Mouse (Mus musculus) spleen, adult 18-20 months (tissue): Measurements from ENCODE around the gene Basp1.

Experiments
- DNase-seq, 2 experiments: peaks; one replicate each; pipeline ENCODE4 v3.0.0; 2022; ENCODE audit warnings: mixed read lengths in 2 of 2

Gene Basp1

DNA sequence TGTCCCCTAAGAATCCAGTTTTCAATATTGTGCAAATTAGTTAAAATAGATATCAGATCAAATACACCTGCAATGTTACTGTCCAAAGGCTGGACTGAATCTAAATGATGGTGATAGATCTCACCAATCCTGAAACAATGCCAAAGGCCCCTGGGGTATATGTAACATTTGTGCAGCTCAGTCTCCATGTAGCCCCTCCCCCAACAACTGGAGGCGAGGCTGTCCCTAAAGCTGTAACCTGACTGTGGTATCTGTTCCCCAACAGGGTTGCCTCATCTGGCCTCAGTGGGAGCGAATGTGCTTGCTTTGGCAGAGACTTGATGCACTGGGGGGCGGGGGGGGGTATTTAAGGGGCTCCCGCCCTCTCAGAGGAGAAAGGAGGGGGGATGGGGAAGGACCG, 52.7 kb downstream of the Basp1 start:
- no peak for DNase-seq

DNA sequence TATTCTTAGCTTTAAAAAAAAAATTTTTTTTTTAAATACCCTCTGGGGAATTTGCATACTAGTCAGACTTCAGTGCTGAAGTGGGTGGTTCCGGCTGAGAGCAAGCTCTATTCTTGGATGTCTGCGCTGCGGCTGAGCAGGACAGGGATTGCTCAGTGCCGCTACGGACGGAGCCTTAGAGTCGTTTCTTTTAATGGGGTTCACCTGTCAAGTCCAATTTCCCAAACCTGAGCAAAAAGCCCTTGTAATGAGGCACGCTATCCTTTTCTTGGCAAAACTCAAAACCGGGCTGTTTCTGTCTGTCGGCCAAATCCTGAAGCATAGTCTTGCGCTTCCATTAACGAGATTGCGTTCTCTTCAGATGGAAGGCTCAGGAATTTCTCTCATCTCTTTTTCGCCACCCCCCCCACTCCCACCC, 54.9 kb downstream of the Basp1 start:
- no peak for DNase-seq

DNA sequence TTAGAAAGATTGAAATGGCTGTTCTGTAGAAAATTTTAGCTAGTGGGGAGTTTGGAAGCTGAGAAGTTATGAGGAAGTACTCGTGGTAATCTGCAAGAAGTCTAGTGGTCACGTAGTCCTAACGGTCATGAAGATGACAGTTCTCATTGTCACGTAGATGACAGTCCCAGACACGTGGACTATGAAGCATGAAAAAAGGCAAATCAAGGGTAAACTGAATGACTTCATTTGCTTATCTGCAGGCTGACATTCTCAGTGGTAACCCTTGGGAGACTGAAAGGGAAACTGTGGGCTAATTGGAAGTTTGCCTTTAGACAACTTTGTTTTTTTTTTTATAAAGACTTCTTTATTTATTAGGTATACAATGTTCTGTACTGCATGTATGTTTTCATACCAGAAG, 58.2 kb downstream of the Basp1 start:
- no peak for DNase-seq

- DNase-seq, result no peak
Measured at GRCm38 (mm10) chr15:25354738-25355137, 58.8 kb downstream of the Basp1 start.

- DNase-seq, result no peak
Measured at GRCm38 (mm10) chr15:25353498-25353897, 60.1 kb downstream of the Basp1 start.

DNA sequence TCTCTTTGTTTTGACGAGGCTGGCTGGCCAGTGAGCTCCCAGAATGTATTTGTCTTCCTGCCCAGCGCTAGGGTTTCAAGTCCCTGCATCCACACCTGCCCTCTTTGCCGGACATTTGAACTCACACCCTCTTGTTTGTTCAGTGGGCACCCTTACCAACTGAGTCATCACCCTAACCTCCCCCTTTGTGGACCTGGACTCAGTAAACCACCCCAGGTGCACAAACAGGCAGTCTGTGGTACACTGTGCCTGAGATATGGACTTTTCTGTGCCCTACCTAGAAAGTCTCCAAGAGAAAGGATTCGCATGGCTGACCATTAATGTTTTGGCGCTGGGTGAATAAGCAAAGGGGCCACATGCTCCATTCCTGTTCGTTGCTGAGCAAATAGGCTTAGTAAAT, 70.3 kb downstream of the Basp1 start:
- DNase-seq, result no peak

GRCm38 (mm10) chr15:25335277-25335676, 78.3 kb downstream of the Basp1 start:
- no peak for DNase-seq

- no peak for DNase-seq
Measured at GRCm38 (mm10) chr15:25331877-25332445, 81.6 kb downstream of the Basp1 start.

- no peak for DNase-seq
Measured at GRCm38 (mm10) chr15:25330946-25331345, 82.6 kb downstream of the Basp1 start.

- DNase-seq, result no peak
Measured at GRCm38 (mm10) chr15:25322601-25323000, 91.0 kb downstream of the Basp1 start.

DNA sequence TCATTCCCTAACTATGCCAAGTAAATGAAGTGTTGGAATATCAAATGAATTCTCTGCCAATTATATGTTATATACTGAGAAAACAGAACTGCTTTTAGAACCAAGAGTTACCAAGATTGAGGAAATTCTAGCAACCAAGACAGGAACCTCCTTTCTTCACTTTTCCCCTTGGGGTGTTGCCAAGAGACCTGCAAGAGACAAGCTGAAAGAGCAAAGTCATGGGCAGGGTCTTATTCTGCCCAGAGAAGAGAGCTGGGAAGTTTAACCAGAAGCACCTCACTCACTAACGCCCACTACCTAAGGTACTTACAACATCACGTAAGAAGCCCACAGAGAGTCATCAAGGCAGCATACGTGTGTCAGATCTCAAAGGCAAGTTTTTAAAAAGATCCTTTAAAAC, 91.5 kb downstream of the Basp1 start:
- DNase-seq, result no peak

GRCm38 (mm10) chr15:25321636-25322035, 91.9 kb downstream of the Basp1 start:
- DNase-seq, result no peak

- DNase-seq, result no peak
Measured at GRCm38 (mm10) chr15:25314471-25314870, 99.1 kb downstream of the Basp1 start.
